Mouse (Mus musculus) ES-E14 (cell line): ENCODE results near the gene 4930474N05Rik.

Experiments
- CHD2 ChIP-seq: IDR thresholded peaks from 2 replicates; pipeline ENCODE4 v1.6.1; 2014; ENCODE audit warnings: mild to moderate bottlenecking, low read depth, low read length, inconsistent platforms
- HCFC1 ChIP-seq: IDR thresholded peaks from 2 replicates; pipeline ENCODE4 v1.6.1; 2012; ENCODE audit warnings: low read length, inconsistent platforms, borderline replicate concordance; ENCODE audit not compliant: insufficient read depth
- MAFK ChIP-seq: IDR thresholded peaks from 2 replicates; pipeline ENCODE4 v1.6.1; 2014; ENCODE audit warnings: mild to moderate bottlenecking, low read depth, low read length, inconsistent platforms; ENCODE audit not compliant: insufficient read depth

GRCm38 (mm10) chr14:36137696-36138095 is 43.0 kb downstream of the 4930474N05Rik start:
- TF ChIP-seq CHD2 (no peak), HCFC1 (no peak), MAFK (no peak)
